Mouse (Mus musculus) left cerebral cortex, adult 8-10 months (tissue): ENCODE data around the gene Asap3. TPM values are rescaled to one million over a fixed set of nuclear protein-coding genes. Genes with fewer than 3 reads are reported as not detected.
A peak's percentile ranks its signal among the peaks of the same experiment; 100 is the strongest.

Experiments used
- DNase-seq, 2 experiments: peaks; one replicate each; pipeline ENCODE4 v3.0.0; 2022; ENCODE audit warnings: low spot score in 2 of 2
- total RNA-seq, 4 experiments: library from RNA; stranded (reverse); gene quantifications; 2 replicates each; pipeline ENCODE4 v1.2.4; 2022

Asap3 gene
- total RNA-seq, 4 experiments from 2014 or later, result 2.5 to 4.5 (median 3.3) TPM

DNA sequence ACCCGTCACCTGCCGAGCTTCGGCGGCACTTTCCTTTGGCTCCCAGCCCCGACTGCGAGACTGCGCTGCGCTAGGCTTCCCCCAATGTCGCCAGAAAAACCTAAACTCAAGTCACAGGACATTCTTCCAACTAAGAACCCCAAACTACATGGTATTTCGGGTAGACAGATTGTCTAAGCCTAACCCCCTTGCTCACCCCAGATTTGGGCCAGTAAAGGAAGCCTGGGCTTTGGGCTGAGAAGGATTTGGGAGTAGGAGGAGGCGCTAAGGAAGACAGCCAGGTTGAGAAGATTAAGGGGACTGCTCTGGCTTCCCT, 43.1 kb downstream of the Asap3 start:
- DNase-seq, result no peak

DNA sequence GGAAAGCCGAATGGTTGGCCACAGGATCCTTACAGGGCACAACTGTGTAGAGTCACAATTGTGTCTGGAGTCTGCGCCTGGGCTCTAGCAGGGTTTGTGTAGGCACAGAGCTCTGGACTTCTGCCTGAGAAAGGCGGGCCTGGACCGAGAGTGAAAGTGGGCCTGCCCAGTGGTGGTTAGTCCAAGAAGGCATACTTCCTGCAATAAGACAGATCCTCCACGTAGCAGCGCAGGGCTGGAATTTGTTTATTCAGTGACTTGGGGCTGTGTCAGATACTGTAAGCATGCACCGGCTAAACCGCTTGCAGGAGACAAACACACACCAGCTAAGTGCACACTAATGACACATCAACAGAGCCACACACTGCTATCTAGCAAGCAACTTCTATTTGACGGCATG, 43.6 kb downstream of the Asap3 start:
- no peak for DNase-seq

DNA sequence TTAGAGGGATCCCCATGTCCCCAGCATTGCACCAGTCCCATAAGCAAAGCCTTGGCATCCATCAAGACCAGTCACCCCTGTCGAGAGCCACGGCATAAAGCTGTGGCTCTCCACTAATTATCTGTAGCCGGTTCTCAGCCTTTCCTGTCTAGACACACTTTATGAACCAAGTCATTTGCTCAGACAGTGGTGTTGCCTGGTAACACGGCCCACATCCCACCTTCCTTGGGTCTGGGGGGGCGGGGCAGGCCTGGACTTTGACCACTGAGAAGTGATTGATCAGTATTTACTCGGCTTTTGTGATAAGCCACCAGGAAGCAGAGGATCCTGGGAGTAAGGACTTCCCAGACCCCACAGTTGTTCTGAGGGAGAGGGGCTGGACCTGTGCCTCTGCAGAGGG, 49.8 kb downstream of the Asap3 start:
- no peak for DNase-seq

DNA sequence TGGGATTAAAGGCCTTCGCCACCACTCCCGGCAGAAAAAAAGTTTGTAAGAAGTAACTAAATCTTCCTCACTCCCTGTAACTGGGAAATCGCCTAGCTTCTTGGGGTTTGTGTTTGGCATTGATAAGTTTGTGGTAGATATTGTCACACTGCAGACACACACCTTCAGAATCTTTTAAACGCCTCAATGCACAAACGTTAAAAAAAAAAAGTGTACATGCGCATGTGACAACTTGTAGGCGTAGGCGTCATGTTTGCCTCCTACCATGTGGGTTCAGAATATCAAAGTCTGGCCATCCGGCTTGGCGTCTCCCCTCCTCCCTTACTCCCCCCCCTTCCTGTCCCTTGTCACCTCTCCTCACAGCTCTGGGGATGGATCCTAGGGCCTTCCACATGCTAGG, 50.5 kb downstream of the Asap3 start:
- DNase-seq, result no peak

DNA sequence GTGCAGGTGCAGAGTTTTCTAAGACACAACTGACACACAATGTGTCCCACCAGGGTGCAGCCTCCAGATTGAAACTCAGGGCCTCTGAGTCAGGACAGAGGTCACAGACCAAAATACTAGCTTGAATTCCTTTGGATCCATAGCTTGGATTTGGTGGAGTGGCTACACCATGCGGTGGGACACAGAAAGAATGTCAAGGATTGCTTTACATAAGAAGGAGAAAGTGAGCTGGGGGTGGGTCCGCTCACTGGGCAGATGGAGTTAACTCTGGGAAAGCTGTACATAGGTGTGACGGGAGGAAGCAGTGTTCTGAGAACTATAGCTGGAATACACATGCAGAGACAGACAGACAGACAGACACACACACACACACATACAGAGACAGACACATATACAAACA, 53.8 kb downstream of the Asap3 start:
- no peak for DNase-seq

DNA sequence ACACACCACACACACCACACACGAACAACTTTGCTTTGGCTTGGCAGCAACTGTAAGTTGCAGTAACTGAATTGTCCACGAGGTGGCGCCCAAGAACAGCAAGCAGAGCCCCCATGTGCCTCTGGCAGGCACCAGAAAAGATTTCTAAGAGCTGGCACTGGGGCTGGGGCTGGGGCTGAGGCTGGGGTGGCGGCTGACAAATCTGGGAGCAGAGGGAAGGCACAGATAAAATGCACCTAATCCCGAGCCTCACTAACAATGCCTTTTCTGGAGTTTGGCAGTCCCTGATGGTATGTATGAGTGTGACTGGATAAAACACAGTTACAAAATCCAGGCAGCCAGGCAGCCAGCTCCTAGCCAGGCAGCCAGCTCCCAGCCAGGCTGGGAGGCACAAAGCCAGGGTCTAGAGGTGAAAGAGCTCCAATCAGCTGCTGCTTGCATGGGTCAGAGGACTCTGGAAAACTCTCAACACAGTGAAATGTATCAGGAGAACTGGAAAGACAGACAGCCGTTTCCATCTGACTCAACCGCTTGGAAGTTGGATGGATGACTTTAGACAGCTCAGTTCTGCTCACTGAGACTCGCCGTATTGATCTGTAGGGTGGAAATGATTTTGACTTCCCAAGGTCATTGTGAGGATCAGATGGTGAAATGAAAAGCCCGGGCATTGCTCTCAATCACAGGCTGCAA, 54.5 kb downstream of the Asap3 start:
- peak in 1 of 2 experiments; percentile 71 for DNase-seq

DNA sequence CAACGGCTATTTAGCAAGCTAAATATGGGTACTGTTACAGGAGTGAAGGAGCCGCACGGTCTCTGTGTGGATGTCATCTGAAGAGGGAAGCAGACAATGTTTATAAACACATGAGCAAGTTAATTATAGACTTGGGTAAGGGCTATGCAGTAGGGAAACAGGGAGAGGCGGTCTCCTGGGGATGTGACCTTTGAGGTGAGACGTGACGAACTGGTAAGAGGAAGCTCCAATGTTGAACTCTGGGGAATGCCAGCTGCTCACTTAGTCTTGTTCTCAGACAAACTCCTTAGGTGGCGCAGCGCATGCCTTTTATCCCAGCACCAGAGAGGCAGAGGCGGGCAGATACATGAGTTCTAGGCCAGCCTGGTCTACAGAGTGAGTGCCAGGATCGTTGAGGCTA, 55.7 kb downstream of the Asap3 start:
- no peak for DNase-seq

DNA sequence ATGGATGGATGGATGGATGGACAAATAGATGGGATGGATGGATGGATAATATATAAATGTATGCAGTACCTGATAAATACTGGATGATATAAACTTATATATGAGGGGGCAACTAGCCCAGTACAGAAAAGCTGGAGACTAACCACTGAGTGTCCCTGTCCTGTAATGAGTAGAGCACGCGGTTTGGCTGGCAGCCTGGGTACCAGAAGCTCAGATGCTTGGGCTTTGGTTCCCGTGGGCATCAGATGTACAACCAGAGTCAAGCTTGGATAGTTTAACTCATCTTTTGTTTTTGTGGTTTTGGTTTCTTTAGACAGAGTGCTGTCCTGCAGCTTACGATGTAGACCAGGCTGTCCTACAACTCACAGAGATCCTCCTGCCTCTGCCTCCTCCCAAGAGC, 57.4 kb downstream of the Asap3 start:
- DNase-seq, result no peak

DNA sequence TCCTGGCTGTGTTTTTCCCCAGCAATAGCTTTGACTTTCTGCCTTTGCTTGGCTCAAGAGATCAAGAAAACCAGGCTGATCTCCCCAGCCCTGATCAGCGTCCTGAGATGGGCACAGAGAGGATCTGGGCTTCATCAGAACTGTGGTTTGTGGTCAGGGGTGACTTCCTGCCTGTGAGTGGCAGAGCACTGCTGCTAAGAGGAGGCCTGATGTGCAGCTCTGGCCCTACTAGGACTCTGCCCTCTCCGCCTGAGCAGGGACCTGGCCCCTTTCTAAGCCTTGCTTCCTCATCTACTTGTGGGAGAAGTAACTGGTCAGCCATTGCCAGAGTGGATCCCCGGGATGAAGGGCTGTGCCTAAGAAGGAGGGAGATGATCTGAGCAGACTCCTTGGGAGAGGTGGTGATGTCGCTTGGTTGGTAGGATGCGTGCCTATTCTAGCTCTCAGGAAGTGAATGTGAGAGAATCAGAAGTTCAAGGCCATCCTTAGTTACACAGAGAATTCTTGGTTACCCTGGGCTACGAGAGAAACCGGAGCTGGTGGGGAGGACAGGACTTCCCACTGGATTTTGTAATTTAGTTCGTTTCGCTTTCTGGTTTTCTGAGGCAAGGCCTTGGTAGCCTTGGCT, 60.7 kb downstream of the Asap3 start:
- no peak for DNase-seq

DNA sequence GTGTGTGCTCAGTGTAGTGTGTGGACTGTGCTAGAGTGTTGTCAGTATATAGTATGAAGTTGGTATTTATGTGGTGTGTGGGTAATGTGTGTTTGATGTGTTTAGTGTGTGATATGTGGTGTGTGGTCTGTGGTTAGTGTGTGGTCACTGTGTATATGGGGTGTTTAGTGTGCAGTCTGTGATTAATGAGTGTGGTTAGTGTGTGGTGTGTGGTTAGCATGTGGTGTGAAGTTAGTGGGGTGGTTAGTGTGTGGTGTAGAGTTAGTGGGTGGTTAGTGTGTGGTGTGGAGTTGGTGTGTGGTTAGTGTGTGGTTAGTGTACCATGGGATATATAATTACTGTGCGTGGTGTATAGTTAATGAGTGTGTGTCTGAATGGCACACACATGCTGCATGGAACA, 62.7 kb downstream of the Asap3 start:
- no peak for DNase-seq

DNA sequence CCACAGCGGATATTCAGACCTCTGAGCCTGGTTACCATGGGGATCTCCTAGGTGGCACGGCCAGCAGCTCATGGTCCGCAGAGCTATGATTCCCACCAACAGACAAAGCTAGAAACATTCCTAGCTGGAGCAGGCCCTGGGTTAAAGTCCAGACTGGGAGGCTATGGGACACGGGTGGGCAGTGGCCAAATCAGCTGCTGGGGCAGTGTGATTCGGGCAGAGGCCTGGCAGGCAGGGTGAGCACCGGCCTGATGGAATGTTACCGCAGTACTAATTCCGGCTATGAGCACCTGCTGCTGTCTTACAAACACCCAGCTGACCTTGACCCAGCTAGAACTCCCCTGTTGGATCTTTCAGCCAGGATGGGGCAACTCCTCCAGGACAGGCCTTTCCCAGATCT, 64.5 kb downstream of the Asap3 start:
- no peak for DNase-seq

DNA sequence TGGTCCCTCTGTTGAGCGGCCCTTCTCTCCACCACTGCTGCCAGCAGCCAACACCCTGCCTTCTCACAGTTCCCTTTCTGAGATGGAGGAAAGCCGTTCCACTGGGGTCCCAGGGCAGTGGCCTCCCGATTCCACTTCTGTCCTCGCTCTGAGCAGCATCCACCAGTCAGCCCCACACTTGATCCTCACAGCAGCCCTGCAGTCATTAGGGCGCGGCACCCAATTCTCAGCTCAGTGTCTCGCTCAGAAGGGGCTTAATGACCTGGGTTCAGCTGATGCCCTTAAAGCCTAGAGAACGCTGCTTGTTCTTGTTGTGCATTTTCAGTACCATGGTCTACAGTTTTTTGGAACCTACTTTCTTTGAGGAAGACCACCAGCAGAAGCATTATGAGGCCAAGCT, 74.9 kb downstream of the Asap3 start:
- no peak for DNase-seq

DNA sequence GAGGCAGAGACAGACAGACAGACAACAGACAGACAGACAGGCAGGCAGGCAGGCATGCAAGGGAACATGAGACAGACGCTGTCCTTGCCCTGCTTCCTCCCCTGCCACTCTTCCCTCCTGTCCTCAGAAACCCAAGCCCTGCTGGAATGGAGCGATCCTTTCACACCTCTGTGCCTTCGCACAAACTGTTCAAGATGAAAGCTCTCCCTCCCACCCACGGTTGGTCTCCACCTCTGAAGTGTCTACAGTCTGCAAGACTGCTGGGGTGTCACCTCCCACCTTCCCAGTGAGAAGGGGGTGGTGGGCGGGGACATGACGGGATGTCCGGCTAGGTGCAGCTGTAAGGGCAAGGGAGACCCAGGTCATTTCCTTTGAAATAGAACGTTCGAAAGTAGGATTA, 75.4 kb downstream of the Asap3 start:
- DNase-seq, result peak in 1 of 2 experiments; percentile 83

DNA sequence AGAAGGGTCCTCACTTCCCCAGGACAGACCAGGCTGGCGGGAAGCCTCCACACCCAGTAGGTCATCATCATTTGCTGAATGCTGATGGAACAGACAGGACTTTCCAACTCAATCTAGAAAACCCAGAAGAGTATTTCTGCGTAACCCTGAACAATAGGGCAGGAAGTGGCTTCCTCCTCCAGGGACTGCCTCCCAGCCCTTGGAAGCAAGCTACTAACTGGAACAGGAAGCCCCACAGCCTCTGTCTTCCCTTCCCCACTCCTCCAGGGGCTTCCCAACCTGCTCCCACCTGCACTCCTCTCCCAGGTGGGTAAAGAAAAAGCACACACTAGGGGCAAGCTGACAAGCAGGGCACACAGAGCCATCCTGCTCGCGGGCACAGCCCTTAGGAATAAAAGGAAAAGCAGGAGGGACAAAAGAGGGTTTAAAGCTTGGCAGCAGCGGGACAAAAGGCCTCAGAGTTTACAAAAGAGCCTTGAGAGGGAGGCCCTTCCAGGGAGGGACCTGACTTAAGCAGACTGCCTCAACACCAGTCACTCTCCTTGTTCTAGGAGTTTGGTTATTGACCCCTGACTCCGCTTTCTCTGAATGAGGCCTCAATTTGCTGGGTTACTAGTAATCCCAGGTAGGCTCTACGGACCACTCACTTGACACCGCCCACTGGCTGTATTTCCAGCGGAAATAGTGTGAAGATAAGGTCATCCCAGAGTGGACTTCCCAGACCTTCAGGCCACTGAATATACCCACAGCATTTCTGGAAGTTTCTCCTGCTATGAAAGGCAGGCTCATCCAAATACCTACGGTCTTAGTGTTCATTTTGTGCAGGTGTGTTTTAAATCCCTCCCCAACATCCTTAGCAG, 76.7 kb downstream of the Asap3 start:
- no peak for DNase-seq

DNA sequence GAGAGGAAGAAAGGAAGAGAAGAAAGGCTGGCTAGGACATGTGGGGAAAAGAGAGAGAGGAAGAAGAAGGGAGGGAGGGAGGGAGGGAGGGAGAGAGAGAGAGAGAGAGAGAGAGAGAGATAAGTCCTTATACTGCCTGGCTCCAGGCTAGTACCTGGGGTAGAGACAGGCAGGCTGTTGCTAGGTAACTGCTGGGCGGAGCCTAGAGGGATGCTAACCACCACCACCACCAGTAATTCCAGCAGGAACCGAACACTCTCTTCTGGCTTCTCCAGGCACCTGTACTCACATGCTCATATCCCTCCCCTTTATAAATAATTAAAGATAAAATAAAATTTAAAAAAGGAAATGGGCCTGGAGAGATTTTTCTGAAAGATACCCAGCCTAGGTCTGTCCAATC, 77.6 kb downstream of the Asap3 start:
- no peak for DNase-seq

DNA sequence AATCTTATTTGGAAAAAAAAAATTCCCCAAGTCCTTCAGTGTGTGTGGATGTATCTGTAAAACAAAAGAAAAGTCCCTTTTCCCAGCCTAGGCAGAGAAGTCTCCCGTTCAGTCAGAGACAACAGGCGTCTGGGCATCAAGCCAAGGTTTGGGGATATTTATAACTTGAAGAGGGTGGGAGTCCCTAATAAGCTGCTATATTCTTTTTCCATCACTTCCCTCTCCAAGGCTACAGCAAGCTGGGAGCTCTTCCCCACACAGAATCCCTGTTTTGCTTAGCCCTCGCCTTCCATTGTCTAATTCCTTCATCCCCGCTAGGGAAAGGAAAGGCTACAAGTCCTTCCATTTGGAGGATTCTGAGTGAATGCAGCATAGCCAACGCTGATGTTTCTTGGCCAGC, 78.3 kb downstream of the Asap3 start, which contains the start of gene Zfp46:
Gene Zfp46 (plus strand): TSS at position 229 of the 400 bp plus-strand sequence.
- DNase-seq, result peak; percentile 42 to 84

DNA sequence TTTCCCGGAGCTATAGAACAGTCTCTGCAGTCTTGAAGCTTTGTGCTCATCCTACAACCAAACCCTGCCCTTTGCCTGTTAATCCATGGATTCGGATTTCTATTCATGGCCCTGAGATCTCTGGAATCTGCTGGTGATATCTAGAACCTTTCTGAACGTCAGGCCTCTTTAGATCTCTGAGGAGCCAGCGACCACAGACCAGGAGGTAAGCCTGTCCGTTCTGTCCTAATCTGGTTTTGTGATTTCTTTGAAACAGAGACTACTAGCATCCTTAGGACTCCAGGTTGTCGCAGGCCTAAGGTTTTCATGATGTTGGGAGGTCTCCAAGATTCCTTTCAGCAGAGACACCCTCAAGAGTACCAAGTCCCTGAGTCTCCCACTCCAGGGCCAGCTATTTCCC, 78.7 kb downstream of the Asap3 start:
- DNase-seq, result no peak

DNA sequence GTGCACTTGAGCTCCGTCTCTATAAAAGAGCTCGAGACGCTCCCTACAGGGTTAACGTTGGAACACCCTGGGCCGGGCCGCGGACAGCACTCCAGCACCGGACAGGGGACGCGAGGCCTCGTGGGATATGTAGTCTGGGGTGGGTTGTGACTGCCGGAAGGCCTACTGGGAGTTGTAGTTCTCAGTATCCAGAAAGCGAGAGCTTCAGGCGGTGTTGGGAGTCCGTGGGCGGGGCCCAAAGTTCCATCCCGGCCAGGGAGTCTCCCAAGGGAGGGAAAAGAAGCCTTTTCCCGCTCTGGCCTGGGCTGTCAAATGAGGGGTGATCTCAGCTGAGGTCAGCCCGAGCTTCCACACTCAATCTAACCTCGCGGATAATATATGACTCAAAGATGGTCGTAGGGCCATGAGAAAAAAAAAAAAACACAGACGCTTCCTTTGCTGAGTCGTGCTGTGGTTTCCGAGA, 79.2 kb downstream of the Asap3 start:
- peak; percentile 78 to 97 for DNase-seq

DNA sequence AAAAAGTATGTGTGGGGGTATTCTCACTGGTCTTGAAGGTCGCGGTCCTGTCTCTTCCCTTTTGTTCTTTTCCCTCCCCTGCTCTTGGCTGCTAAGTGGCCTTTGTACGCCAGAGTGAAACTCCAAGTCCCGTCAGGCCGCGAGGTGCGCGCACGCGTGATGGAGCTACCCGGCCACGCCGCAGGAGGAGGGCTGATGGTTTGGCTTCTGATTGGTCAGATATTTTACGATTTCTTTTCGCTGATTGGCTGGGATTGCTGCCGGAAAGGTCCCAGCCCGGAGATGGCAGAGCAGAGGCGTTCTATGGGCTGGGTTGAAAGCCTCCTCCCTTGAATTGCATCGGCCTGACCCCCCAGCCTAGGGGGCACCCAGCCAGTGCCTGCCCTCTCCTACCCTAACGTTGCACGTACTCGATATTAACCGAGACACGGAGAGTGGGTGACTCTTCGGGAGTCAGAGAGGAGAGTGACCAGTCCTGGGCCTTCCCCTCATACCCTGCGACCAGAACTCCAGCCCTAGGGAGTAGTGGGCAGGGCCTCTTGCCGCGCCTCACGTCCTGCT, 79.7 kb downstream of the Asap3 start:
- peak; percentile 88 to 96 for DNase-seq

DNA sequence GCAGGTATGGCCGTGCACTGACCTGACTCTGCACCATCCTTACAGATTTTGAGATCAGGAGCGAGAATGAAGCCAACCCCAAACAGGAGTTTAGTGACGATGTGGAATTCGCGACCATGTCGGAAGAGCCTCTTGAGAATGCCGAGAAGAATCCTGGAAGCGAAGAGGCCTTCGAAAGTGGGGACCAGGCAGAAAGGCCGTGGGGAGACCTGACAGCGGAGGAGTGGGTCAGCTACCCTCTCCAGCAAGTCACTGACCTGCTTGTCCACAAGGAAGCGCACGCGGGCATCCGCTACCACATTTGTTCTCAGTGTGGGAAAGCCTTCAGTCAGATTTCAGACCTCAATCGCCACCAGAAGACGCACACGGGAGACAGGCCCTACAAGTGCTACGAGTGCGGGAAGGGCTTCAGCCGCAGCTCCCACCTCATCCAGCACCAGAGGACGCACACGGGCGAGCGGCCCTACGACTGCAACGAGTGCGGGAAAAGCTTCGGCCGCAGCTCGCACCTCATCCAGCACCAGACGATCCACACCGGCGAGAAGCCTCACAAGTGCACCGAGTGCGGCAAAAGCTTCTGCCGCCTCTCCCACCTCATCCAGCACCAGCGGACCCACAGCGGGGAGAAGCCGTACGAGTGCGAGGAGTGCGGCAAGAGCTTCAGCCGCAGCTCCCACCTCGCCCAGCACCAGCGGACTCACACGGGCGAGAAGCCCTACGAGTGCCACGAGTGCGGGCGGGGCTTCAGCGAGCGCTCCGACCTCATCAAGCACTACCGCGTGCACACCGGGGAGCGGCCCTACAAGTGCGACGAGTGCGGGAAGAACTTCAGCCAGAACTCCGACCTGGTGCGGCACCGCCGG, 84.0 kb downstream of the Asap3 start:
- DNase-seq, result no peak
